Mouse (Mus musculus) lung, adult 2 months (tissue): ENCODE results near the gene Rab5c.

Experiments used
- CTCF ChIP-seq: fragments of 200-500 bp; IDR thresholded peaks from 2 replicates; pipeline ENCODE4 v1.5.1; 2011; ENCODE audit warnings: mild to moderate bottlenecking, low read length, control low read depth; ENCODE audit not compliant: insufficient read depth
- POLR2A ChIP-seq: fragments of 200-500 bp; IDR thresholded peaks from 2 replicates; pipeline ENCODE4 v1.6.1; 2011; ENCODE audit warnings: low read depth, mild to moderate bottlenecking, control low read depth, low read length, borderline replicate concordance; ENCODE audit errors: extremely low read depth

DNA sequence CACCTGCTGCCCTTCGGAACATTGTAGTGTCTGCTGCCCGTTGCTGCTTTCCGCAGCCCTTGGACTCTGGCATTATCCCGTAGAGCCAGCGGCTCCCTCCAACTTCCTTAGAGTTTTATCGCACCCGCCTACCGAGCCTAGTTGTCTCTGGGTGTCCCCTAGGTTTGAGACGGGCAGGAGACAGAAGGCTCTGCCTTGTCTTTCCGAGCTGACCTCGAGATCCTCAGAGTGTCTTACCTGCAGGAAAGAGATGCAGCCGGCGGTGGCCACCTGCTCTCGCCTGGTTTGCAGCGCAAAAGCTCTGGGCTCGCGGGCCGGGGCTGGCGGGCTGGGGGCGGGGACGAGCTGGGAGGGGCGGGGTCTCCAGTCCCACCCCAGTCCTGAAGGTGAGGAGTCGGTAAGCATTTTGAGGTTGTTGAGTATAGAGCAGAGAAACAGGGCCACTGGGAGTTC, 45.8 kb downstream of the Rab5c start, which contains the start of gene Zfp385c:
- TF ChIP-seq CTCF (no peak), POLR2A (no peak)
